Mouse (Mus musculus) cortical plate, adult 2 months (tissue): ENCODE data around the gene Zfp981.
"Not testable (repeated sequence)": the region's sequence is repeated elsewhere in the genome, so short reads cannot be mapped to it uniquely, and the experiment has no call there.

Source experiments
- CTCF ChIP-seq: fragments of 200-500 bp; IDR thresholded peaks from 2 replicates; pipeline ENCODE4 v1.5.1; 2011; ENCODE audit warnings: mild to moderate bottlenecking, control low read depth, low read length; ENCODE audit not compliant: insufficient read depth; ENCODE audit errors: extremely low read depth
- POLR2A ChIP-seq: fragments of 200-500 bp; IDR thresholded peaks from 2 replicates; pipeline ENCODE4 v1.6.1; 2011; ENCODE audit warnings: mild to moderate bottlenecking, low read length, control low read depth; ENCODE audit not compliant: insufficient read depth; ENCODE audit errors: extremely low read depth

DNA sequence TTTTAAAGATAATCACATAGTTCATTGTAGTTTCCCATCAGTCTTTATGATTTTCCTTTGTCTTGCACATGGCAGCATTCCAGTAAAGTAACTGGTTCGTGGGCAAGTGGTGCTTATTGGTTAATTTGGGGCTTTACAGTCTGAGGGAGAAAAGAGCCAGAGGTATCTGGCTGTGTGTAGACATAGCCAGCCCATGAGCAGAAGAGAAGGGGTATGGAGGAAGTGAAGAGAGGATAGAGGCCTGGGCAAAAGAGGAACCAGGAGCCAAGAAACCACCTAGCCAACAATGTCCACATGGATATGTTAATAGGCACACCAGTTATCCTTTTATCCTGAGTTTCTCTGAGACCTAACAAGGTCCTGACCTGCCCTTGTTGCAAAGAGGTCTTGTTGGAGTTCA is 47.7 kb upstream of the Zfp981 start:
- TF ChIP-seq POLR2A, CTCF: not testable (repeated sequence)
